Mouse (Mus musculus) regulatory T cell (primary cell): ENCODE measurements around the gene Cd320.
"Not testable (repeated sequence)": the region's sequence is repeated elsewhere in the genome, so short reads cannot be mapped to it uniquely, and the experiment has no call there.

Experiments
- in situ Hi-C: fragments of 300-600 bp; cut with MboI, MseI; formaldehyde crosslinking; loops from one replicate; pipeline ENCODE4 v1.15.1; 2025; ENCODE audit warnings: high pct_unique_total_duplicates

The Cd320 gene

GRCm38 (mm10) chr17:33824997-33825330, 17.9 kb upstream of the Cd320 start:
- in situ Hi-C loops: not testable (repeated sequence)

DNA sequence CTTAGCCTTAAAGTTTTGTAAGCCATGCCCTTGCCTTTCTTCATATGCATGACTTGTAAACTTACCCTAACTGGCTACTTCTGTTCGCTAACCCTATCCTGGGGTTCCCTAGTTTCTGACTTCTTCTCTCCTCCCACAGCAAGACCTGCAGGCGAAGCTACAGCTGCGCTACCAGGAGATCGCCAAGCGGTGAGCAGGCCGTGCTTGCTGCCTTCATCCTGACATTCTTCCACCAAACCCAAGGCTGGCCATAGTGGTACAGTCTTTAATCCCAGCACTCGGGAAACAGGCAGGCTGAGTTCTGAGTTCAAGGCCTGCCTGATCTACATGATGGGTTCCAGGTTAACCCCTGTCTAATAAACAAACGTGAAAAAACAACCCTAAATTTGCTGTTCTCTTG, 17.4 kb upstream of the Cd320 start:
- in situ Hi-C loops: no loop called here

- in situ Hi-C loops: no loop called here
Observed at GRCm38 (mm10) chr17:33826850-33827249, 16.0 kb upstream of the Cd320 start.

GRCm38 (mm10) chr17:33828892-33829291, 14.0 kb upstream of the Cd320 start:
- in situ Hi-C loops: no loop called here

- in situ Hi-C loops: no loop called here
Observed at GRCm38 (mm10) chr17:33829561-33829960, 13.3 kb upstream of the Cd320 start.

GRCm38 (mm10) chr17:33844196-33844595, 1.3 kb downstream of the Cd320 start:
- in situ Hi-C loops: no loop called here

DNA sequence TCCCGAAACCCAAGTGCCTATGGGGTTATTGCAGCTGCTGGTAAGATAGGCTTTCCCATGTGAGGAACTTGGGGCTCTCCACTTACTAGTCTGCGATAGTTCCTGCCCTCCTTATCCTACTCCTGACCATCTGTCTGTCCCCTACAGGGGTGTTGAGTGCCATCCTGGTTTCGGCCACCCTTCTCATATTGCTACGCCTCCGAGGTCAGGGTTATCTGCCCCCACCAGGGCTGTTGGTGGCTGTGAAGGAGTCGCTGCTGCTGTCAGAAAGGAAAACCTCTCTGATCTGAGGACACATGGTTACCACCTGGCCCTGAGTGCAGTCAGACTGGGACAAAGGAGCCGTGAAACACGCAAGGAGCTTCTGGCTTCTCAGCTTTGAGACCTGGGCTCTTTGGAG, 5.2 kb downstream of the Cd320 start:
- in situ Hi-C loops: loop anchor here (5.0 kb wide), 1 partner anchor 34 kb away; no protein-coding TSS in a partner anchor

GRCm38 (mm10) chr17:33851331-33851730, 8.4 kb downstream of the Cd320 start:
- in situ Hi-C loops: no loop called here

GRCm38 (mm10) chr17:33857816-33858215, 14.9 kb downstream of the Cd320 start:
- in situ Hi-C loops: no loop called here

- in situ Hi-C loops: no loop called here
Observed at GRCm38 (mm10) chr17:33865330-33866030, 22.6 kb downstream of the Cd320 start.

- in situ Hi-C loops: loop anchor here (5.0 kb wide), 1 partner anchor 34 kb away; the partner anchor contains the start of genes Daxx and Platr17
Observed at GRCm38 (mm10) chr17:33873537-33873936, 30.6 kb downstream of the Cd320 start, which contains the start of gene Gm7029. Gene Gm7029, plus strand, starts transcription at chr17:33873837.

DNA sequence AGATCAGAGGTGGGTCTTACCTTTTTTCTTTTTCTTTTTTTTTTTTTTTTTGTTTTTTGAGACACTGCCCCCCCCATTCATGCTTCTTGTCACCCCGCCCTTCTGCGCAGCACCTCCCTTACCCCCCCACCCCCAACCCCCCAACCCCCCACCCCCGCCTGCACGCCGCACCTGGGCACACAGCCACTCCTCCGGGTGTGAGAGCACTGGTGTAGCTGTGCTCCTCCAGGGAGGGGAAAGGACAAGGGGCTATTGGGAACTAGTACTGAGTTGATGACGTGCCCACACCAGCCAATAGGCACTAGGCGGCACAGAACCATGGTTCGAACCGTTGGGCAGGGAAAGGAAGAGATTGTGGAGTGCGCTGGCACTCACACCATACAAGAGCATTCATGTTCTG, 31.5 kb downstream of the Cd320 start:
- in situ Hi-C loops: loop anchor here (5.0 kb wide), 1 partner anchor 33 kb away; the partner anchor contains the start of genes Daxx and Platr17

DNA sequence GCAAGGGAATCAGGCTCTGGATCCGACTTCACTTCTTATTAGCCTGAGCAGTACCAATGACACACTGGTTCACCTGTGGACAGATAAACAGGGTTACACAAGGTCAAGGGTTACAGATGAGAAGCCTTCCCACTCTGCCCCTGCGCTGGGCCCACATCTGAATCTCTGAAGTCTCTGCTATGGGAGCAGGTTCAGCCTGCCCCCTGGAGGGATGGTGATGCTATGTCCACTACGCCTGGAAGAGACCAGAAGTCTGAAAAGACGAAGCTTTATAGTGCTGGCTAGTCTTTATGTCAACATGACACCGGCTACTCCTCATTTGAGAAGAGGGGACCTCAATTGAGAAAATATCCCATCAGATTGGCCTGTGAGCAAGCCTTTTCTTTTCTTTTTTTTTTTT, 32.9 kb downstream of the Cd320 start:
- in situ Hi-C loops: not testable (repeated sequence)

- in situ Hi-C loops: loop anchor here (5.0 to 10.0 kb wide), 3 partner anchors 37 to 1270 kb away; no protein-coding TSS in a partner anchor
Observed at GRCm38 (mm10) chr17:33884320-33884719, 41.4 kb downstream of the Cd320 start.

DNA sequence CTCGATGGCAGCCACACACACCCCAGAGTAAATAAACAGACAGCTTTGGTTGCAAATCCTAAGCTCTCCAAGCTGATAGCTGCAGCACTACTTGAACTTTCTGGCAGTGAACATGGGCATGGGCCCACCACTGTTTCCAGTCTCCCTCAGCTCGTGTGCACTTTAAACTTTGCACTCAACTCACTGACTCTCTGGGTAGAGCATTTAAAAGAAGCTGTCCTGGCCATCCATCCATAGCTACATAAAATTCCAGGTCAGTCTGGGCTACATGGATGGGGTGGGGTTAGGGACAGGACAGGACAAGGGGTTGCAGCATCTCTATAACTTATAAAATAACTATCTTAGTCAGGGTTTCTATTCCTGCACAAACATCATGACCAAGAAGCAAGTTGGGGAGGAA, 44.9 kb downstream of the Cd320 start:
- in situ Hi-C loops: loop anchor here (5.0 to 10.0 kb wide), 3 partner anchors 131 to 1273 kb away; no protein-coding TSS in a partner anchor

GRCm38 (mm10) chr17:33888230-33888629, 45.3 kb downstream of the Cd320 start:
- in situ Hi-C loops: loop anchor here (5.0 to 10.0 kb wide), 3 partner anchors 131 to 1273 kb away; no protein-coding TSS in a partner anchor

- in situ Hi-C loops: loop anchor here (5.0 to 10.0 kb wide), 4 partner anchors 42 to 1275 kb away; no protein-coding TSS in a partner anchor
Observed at GRCm38 (mm10) chr17:33889941-33890532, 47.1 kb downstream of the Cd320 start.

DNA sequence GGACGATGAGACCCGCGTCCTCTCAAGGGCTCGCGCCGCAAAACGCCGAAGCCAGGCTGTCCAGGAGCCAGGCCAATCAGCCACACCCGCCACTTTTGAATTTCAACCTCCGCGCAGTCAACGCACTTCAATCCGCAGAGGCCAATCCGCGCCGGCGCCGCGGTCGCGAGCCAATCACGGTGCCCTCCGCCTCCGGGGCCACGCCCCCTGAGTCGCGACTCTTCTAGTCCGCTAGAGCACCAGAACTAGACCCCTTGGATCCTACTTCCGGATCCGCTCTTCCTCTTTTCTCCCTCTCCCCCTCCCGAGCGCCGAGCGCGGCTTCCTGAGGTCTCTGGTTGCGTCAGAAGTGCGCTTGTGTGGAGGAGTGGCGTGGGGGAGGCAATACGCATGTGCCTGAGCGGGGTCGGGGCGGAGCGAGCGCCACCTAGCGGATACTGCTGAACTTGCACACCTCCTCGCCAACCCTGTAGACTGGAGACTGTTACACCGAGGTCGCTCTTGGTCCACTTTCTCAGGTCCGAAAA, 47.7 kb downstream of the Cd320 start, which contains the start of gene Kifc1:
TSS of gene Kifc1 (minus strand) at position 129 of the 527 bp plus-strand sequence.
- in situ Hi-C loops: loop anchor here (5.0 kb wide), 1 partner anchor 42 kb away; no protein-coding TSS in a partner anchor

DNA sequence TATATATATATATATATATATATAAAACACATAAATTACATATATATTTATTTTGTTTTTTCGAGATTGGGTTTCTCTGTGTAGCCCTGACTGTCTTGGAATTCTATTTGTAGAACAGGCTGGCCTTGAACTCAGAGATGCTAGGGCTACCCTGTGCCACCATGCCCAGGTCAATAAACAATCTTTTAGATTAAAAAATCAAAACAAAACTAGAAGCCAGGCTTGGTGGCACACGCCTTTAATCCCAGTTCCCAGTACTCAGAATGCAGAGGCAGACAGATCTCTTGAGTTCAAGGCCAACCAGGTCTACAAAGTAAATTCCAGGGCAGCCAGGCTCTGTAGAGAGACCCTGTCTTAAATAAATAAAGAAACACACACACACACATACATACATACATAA, 48.5 kb downstream of the Cd320 start:
- in situ Hi-C loops: loop anchor here (5.0 kb wide), 1 partner anchor 41 kb away; no protein-coding TSS in a partner anchor

GRCm38 (mm10) chr17:33891892-33892291, 49.0 kb downstream of the Cd320 start:
- in situ Hi-C loops: loop anchor here (5.0 kb wide), 1 partner anchor 40 kb away; no protein-coding TSS in a partner anchor

- in situ Hi-C loops: loop anchor here (5.0 kb wide), 1 partner anchor 40 kb away; no protein-coding TSS in a partner anchor
Observed at GRCm38 (mm10) chr17:33892429-33892828, 49.5 kb downstream of the Cd320 start.

- in situ Hi-C loops: loop anchor here (5.0 kb wide), 1 partner anchor 39 kb away; no protein-coding TSS in a partner anchor
Observed at GRCm38 (mm10) chr17:33893011-33893410, 50.1 kb downstream of the Cd320 start.
